Mouse (Mus musculus): Measurements from ENCODE around the gene Atf1.
"Not testable (repeated sequence)": the region's sequence is repeated elsewhere in the genome, so short reads cannot be mapped to it uniquely, and the experiment has no call there.

The Atf1 gene

GRCm38 (mm10) chr15:100263246-100263905 lies 35.8 kb downstream of the Atf1 start:
- DNase-seq = no peak

- no peak for DNase-seq
Observed at GRCm38 (mm10) chr15:100265586-100266325, 38.1 kb downstream of the Atf1 start.

GRCm38 (mm10) chr15:100268916-100269315 lies 41.3 kb downstream of the Atf1 start:
- no peak for DNase-seq

- DNase-seq = no peak
Observed at GRCm38 (mm10) chr15:100269776-100270175, 42.2 kb downstream of the Atf1 start.

GRCm38 (mm10) chr15:100270609-100271008 lies 43.0 kb downstream of the Atf1 start:
- DNase-seq = not testable (repeated sequence)

GRCm38 (mm10) chr15:100271411-100271810 lies 43.8 kb downstream of the Atf1 start:
- DNase-seq = no peak

- not testable (repeated sequence) for DNase-seq
Observed at GRCm38 (mm10) chr15:100273791-100274308, 46.2 kb downstream of the Atf1 start.

- no peak for DNase-seq
Observed at GRCm38 (mm10) chr15:100274790-100275559, 47.4 kb downstream of the Atf1 start.

- DNase-seq = no peak
Observed at GRCm38 (mm10) chr15:100276403-100276802, 48.8 kb downstream of the Atf1 start.

GRCm38 (mm10) chr15:100277586-100277985 lies 50.0 kb downstream of the Atf1 start:
- no peak for DNase-seq

GRCm38 (mm10) chr15:100280626-100281025 lies 53.0 kb downstream of the Atf1 start, which contains the start of gene Tmprss12:
TSS of gene Tmprss12 (plus strand) at chr15:100280837.
- no peak for DNase-seq

GRCm38 (mm10) chr15:100288980-100289379 lies 61.4 kb downstream of the Atf1 start:
- no peak for DNase-seq

GRCm38 (mm10) chr15:100290858-100291257 lies 63.2 kb downstream of the Atf1 start:
- no peak for DNase-seq

- DNase-seq = no peak
Observed at GRCm38 (mm10) chr15:100292326-100292725, 64.7 kb downstream of the Atf1 start.

GRCm38 (mm10) chr15:100297856-100298255 lies 70.2 kb downstream of the Atf1 start:
- no peak for DNase-seq

- DNase-seq = no peak
Observed at GRCm38 (mm10) chr15:100300499-100300898, 72.9 kb downstream of the Atf1 start.

GRCm38 (mm10) chr15:100301556-100301955 lies 73.9 kb downstream of the Atf1 start:
- DNase-seq = no peak

- DNase-seq = no peak
Observed at GRCm38 (mm10) chr15:100303428-100304018, 75.9 kb downstream of the Atf1 start.

GRCm38 (mm10) chr15:100304019-100304991 lies 76.7 kb downstream of the Atf1 start, which contains the start of gene Mettl7a1:
TSS of gene Mettl7a1 (plus strand) at chr15:100304140.
- peak; percentile 62 for DNase-seq

- no peak for DNase-seq
Observed at GRCm38 (mm10) chr15:100306201-100306600, 78.6 kb downstream of the Atf1 start.

- DNase-seq = peak; percentile 24
Observed at GRCm38 (mm10) chr15:100307438-100308096, 79.9 kb downstream of the Atf1 start.

Data from thymus, postnatal 25 days (tissue).